Mouse (Mus musculus) gastrocnemius, postnatal 14 days (tissue): ENCODE results near the gene Lkaaear1. TPM values are rescaled to one million over a fixed set of nuclear protein-coding genes. Genes with fewer than 3 reads are reported as not detected.

Experiments
- DNase-seq: peaks from one replicate; pipeline ENCODE4 v3.0.0; 2021; ENCODE audit warnings: mixed read lengths
- intact Hi-C: fragments of 180-260 bp; cut with DNase I; formaldehyde crosslinking; loops from one replicate; pipeline ENCODE4 v1.15.1; 2025; ENCODE audit warnings: low total_unique reads
- total RNA-seq, 2 experiments: library from RNA; stranded (reverse); gene quantifications; 2 replicates each; pipeline ENCODE4 v1.2.3; 2021

Gene Lkaaear1
- total RNA-seq, 2 experiments from 2014 or later = not detected

- intact Hi-C loops = no loop called here
- DNase-seq = peak; percentile 80
Observed at GRCm38 (mm10) chr2:181659609-181660055, 38.6 kb downstream of the Lkaaear1 start.

GRCm38 (mm10) chr2:181658930-181659555, 39.2 kb downstream of the Lkaaear1 start:
- peak; percentile 62 for DNase-seq
- intact Hi-C loops = no loop called here

- intact Hi-C loops = no loop called here
- no peak for DNase-seq
Observed at GRCm38 (mm10) chr2:181658528-181658927, 39.7 kb downstream of the Lkaaear1 start.

GRCm38 (mm10) chr2:181657441-181657840, 40.8 kb downstream of the Lkaaear1 start:
- intact Hi-C loops = no loop called here

GRCm38 (mm10) chr2:181656734-181657133, 41.5 kb downstream of the Lkaaear1 start, which contains the start of gene Gm29797:
Gene Gm29797 (plus strand): TSS chr2:181657034.
- intact Hi-C loops = no loop called here

More at GRCm38 (mm10) chr2:181657441-181657840, 40.8 kb downstream of the Lkaaear1 start:
- no peak for DNase-seq

GRCm38 (mm10) chr2:181653523-181653922, 44.7 kb downstream of the Lkaaear1 start:
- no peak for DNase-seq
- intact Hi-C loops = no loop called here

More at GRCm38 (mm10) chr2:181656734-181657133, 41.5 kb downstream of the Lkaaear1 start, which contains the start of gene Gm29797:
- DNase-seq = no peak

- no peak for DNase-seq
- intact Hi-C loops = no loop called here
Observed at GRCm38 (mm10) chr2:181653065-181653464, 45.2 kb downstream of the Lkaaear1 start.

- no peak for DNase-seq
- intact Hi-C loops = no loop called here
Observed at GRCm38 (mm10) chr2:181648926-181649325, 49.3 kb downstream of the Lkaaear1 start.

Other genes starting within 250 kb of the Lkaaear1 start
- 1 to 10 TPM; 5.3 to 5.7 TPM for gene Zbtb46, start 239.0 kb downstream of the Lkaaear1 start, total RNA-seq
- not detected for gene Abhd16b, start 205.2 kb downstream of the Lkaaear1 start, total RNA-seq
- gene Tpd52l2, start 201.3 kb downstream of the Lkaaear1 start, total RNA-seq = 10 to 100 TPM; 58.7 to 59.4 TPM
- 10 to 100 TPM; 47.8 to 51.8 TPM for gene Dnajc5, start 178.0 kb downstream of the Lkaaear1 start, total RNA-seq
- gene Uckl1, start 113.5 kb downstream of the Lkaaear1 start, total RNA-seq = 10 to 100 TPM; 28.8 to 29.7 TPM
- 10 to 100 TPM; 28.0 to 30.1 TPM for gene Prpf6, start 106.6 kb downstream of the Lkaaear1 start, total RNA-seq
- 10 to 100 TPM; 20.5 to 20.9 TPM for gene Zfp512b, start 105.6 kb downstream of the Lkaaear1 start, total RNA-seq
- under 1 TPM; 0.78 to 0.84 TPM for gene Samd10, start 99.2 kb downstream of the Lkaaear1 start, total RNA-seq
- not detected for gene Gm29797, start 41.4 kb downstream of the Lkaaear1 start, total RNA-seq
- gene Sox18, start 26.8 kb downstream of the Lkaaear1 start, total RNA-seq = 10 to 100 TPM; 27.3 to 28.0 TPM
- 1 to 10 TPM; 4.2 to 6.0 TPM for gene Tcea2, start 18.1 kb downstream of the Lkaaear1 start, total RNA-seq
- gene Rgs19, start 4.5 kb downstream of the Lkaaear1 start, total RNA-seq = 1 to 10 TPM; 5.1 to 6.5 TPM
- not detected for gene Oprl1, start 16.6 kb upstream of the Lkaaear1 start, total RNA-seq
- not detected for gene Myt1, start 64.9 kb upstream of the Lkaaear1 start, total RNA-seq
- gene Pcmtd2, start 139.4 kb upstream of the Lkaaear1 start, total RNA-seq = 10 to 100 TPM; 18.3 to 30.7 TPM
- 10 to 100 TPM in 1 of 2 experiments, 1 to 10 TPM in 1; 9.2 to 10.1 TPM for gene Polr3k, start 165.9 kb upstream of the Lkaaear1 start, total RNA-seq